Mouse (Mus musculus): ENCODE results near the gene Slc5a4b.

Gene Slc5a4b

GRCm38 (mm10) chr10:76035277-76035676 lies 75.5 kb downstream of the Slc5a4b start:
- DNase-seq, result no peak

- no peak for DNase-seq
Measured at GRCm38 (mm10) chr10:76034001-76034600, 76.7 kb downstream of the Slc5a4b start.

GRCm38 (mm10) chr10:76033119-76033455 lies 77.7 kb downstream of the Slc5a4b start:
- no peak for DNase-seq

GRCm38 (mm10) chr10:76032402-76033118 lies 78.2 kb downstream of the Slc5a4b start, which contains the start of gene Zfp280b:
Zfp280b (plus strand) TSS chr10:76032650.
- DNase-seq, result peak; percentile 93

- DNase-seq, result peak; percentile 49
Measured at GRCm38 (mm10) chr10:76031511-76032401, 79.0 kb downstream of the Slc5a4b start.

- no peak for DNase-seq
Measured at GRCm38 (mm10) chr10:76030496-76030895, 80.3 kb downstream of the Slc5a4b start.

GRCm38 (mm10) chr10:76029276-76029675 lies 81.5 kb downstream of the Slc5a4b start:
- no peak for DNase-seq

- no peak for DNase-seq
Measured at GRCm38 (mm10) chr10:76028396-76028795, 82.4 kb downstream of the Slc5a4b start.

- DNase-seq, result no peak
Measured at GRCm38 (mm10) chr10:76028016-76028366, 82.8 kb downstream of the Slc5a4b start.

- no peak for DNase-seq
Measured at GRCm38 (mm10) chr10:76027127-76028015, 83.4 kb downstream of the Slc5a4b start.

GRCm38 (mm10) chr10:76025470-76026190 lies 85.1 kb downstream of the Slc5a4b start:
- no peak for DNase-seq

- DNase-seq, result no peak
Measured at GRCm38 (mm10) chr10:76023921-76024320, 86.8 kb downstream of the Slc5a4b start.

GRCm38 (mm10) chr10:76021728-76022127 lies 89.0 kb downstream of the Slc5a4b start:
- no peak for DNase-seq

GRCm38 (mm10) chr10:76016886-76017285 lies 93.9 kb downstream of the Slc5a4b start:
- no peak for DNase-seq

- DNase-seq, result no peak
Measured at GRCm38 (mm10) chr10:76012922-76013321, 97.8 kb downstream of the Slc5a4b start.

- DNase-seq, result no peak
Measured at GRCm38 (mm10) chr10:76009812-76010211, 100.9 kb downstream of the Slc5a4b start.

Measured in cerebellum, adult 8-10 months (tissue).